Mouse (Mus musculus) erythroid progenitor cell, adult 5-6 weeks (primary cell): ENCODE data around the gene Opcml. TPM values are rescaled to one million over a fixed set of nuclear protein-coding genes. Genes with fewer than 3 reads are reported as not detected.

Experiments
- ATAC-seq: replicated peaks from 2 replicates; pipeline ENCODE4 v1.8.0; 2016; ENCODE audit warnings: moderate number of reproducible peaks, mild to moderate bottlenecking, moderate TSS enrichment, inconsistent platforms; ENCODE audit not compliant: poor library complexity, low FRiP score, severe bottlenecking
- total RNA-seq, 2 experiments: library from RNA; stranded (forward) in 1 of 2; stranded (reverse) in 1 of 2; fragments of 150-400 nt in 1 of 2; fragments of 186-747, 209-891 nt in 1 of 2; gene quantifications; 2 replicates each; pipeline versions ENCODE4 v1.2.3 to v1.2.4; 2015 to 2017; ENCODE audit warnings: low replicate concordance in 2 of 2

Gene Opcml
- total RNA-seq, 2 experiments from 2014 or later = not detected

DNA sequence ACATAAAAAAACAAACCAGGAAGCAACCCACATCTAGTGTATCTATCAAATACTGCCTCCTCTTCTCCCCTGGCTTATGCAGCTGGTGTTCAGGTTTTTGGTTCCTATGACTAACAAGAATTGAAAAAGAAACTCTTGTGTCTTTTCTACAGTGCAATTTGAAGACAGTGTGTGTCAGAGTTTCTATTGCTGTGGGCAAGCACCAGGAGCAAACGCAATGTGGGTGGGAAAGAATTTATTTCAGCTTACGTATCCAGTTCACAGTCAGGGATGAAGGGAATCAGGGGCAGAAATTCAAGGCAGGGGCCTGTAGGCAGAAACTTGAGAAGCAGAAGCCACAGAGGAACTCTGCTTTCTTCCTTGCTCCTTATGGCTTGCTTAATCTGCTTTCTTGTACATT, 869.4 kb downstream of the Opcml start:
- ATAC-seq = no peak

DNA sequence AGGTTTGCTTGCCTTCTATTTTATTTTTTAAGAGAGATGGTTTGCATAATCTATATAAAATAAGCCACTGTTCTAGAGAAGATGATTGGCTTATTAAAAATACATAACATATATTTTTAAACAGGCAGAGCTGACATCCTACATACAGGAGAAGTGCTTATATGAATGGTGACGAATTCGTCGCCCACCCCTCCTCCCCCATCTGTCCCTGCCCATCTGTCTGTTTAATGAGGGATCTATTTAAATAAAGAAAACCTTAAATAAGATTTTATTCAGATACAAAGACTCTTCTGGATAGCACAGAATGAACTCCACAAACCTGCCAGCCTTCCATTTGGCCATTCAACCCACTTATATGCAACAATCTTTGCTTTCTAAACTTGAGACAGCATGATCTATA, 872.3 kb downstream of the Opcml start:
- ATAC-seq = no peak

DNA sequence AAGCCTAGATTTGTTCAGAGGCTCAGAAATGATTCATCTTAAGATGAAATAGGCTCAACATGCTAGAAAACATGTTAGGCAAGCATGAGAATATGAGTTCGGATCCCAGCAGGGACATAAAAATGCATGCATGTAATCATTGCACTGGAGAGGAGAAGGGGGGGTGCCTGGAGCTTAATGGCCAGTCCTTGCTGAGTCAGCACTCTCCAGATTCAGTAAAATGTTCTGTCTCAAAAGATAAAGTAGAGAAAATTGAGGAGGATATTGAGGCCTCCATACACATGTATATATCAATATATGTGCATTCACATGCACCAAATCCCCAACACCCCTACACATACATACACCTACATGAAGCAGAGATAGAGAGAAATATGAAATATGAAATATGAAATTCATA, 889.7 kb downstream of the Opcml start:
- no peak for ATAC-seq

DNA sequence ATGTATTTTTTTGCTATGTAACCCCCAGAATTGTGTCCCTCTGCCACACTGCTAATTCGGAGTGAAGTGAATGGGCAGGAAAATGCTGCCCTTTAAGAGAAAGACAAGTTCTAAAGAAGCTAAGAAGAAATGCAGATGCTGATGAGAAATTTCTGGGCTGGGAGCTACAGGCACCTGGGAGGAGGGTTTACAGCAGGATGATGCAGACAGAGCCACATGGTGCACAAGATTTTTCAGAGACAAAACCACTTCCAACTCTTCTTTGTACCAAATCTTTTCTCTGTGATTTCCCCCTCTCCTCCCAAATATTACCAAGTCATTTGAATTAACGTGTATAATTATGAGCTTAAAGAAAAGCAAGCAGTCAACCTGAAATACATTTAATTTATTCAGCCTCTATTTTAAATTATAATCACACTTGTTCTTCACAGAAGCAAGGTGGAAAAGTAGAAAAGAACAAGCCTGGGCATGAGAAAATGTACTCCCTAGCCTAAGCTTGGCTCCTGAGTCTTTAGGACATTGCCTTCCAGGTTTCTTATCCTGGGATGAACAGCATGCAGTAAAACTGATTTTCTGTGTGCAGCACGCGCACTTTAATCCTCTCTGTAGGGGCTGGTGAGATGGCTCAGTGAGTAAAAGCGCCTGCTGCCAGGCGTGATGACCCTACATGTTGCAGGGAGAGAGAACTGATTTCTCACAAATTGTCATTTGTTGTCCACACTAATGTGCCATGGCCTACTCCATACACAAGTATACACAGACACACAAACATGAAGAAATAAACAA, 890.9 kb downstream of the Opcml start:
- ATAC-seq = no peak

DNA sequence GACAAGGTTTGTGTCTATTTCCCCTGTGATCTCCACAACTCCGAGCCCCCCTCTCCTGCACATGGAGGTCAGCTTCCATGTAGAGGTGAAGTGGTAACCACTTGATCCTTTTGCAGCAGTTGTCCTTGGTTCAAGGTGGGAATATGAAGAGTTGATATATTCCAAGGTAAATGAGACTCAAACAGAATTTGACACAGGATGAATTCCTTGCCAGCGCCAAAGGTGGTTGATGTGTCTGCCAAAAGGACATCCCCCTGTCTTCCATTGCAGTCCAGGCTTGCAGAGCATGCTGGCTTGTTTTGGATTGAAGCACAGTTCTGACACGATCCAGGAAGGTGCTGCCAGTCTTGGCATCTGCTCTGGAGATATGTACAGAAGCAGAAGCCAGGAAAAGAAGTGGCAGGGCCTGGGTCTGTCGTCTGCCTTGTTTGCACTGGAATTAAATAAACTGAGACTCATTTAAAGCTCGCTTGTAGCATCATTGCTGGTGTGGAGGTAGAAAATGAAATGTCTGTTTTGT, 893.4 kb downstream of the Opcml start:
- no peak for ATAC-seq

DNA sequence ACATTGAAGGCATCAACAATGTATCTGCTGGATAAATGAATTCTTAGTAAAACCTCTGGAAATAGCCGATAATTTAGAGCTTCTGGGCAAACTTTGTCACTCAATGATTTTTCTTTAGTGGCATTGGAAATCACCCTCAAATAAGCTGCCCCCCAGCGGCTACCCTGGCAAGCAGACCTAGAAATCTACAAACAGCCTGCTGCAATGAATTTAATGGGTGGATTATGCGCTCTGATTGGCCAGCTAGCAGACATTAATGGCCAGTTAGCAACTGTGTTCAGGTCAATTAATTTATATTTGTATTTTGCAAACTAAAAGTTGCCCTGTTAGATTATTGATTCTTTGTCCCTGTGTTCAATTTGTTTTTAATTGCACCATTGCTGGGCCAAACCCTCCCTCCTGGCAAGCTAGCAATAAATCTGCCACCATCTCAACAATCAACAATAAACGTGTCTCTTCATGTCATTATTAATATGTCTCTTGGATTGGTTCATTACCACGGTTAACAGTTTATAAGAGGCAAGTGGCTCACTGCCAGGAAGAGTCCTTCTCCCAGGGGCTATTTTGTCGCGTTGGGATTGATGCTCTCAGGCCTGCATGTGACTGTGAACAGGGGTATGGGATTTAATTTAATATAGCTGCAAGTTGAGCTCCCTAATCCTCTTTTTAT, 896.5 kb downstream of the Opcml start:
- no peak for ATAC-seq

DNA sequence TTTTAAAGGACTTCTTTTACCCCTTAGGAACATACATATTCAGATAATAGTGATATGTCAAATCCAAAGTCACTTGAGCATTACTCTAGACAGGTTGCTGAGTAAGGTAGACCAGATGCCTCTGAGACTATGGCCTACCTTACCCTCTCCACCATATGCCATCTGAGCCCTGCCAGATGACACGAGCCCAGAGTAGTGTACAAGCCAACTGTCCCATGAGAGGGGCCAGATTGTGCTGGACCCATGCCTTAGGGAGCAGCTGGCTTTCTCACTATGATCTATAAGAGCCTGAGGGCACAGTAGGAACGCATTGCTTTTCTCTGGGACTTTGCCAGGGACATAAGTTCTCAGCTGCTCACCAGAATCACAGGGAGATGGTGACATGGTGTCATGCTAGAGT, 899.6 kb downstream of the Opcml start:
- ATAC-seq = no peak

DNA sequence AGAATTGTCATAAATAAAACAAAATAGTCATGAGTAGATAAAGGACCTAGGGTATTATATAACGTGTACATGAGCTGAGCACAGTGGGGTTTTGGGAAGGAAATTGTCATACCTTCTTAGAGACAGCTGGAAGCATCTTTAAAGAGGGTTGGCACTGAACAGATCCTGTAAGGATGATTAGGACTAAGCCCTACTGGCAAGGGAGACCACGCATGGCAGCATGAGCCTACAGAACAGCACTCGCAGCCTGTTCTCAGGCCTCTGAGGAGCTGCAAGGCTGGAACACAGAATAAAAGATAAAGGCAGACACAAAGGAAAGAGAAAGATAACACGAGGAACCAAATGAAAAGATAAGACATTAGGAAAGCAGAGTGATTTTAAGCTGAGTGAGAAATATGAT, 915.2 kb downstream of the Opcml start:
- no peak for ATAC-seq

DNA sequence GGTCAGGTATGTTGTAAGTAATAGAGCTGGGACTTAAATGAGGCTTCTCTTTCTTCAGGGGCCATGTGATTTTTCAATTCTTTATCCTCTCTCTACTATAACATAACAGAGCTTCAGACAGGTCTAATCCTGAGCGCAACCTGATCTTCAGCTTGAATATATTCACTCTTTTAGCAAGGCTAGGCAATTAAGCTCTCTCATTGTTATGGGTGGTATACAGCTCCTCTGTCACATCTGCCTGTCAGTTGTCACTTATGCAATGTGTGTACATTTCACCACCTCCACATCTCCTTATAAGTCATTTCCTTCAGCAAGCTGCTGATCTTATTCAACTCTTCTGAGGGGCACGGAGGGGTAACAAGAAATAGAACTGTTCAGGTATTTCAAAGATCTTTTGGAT, 924.0 kb downstream of the Opcml start:
- no peak for ATAC-seq

DNA sequence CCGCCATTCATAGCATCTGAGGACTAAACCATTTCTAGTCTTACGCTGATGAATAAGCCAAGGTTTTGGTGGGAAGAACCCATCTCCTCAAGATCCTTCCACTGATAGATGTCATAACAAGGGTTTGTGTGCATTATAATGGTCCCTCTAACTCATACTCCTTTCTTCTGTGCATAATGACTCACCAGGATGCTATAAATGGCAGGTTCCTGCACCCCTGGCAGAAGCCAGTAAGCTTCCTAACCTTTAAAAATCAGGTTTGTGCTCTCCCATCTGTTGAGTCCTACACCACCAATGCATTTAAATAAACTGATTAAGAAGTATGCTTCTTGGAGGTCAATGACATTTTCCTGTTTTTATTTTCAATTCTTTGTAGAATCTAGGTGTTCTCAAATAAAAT, 929.6 kb downstream of the Opcml start:
- ATAC-seq = no peak

DNA sequence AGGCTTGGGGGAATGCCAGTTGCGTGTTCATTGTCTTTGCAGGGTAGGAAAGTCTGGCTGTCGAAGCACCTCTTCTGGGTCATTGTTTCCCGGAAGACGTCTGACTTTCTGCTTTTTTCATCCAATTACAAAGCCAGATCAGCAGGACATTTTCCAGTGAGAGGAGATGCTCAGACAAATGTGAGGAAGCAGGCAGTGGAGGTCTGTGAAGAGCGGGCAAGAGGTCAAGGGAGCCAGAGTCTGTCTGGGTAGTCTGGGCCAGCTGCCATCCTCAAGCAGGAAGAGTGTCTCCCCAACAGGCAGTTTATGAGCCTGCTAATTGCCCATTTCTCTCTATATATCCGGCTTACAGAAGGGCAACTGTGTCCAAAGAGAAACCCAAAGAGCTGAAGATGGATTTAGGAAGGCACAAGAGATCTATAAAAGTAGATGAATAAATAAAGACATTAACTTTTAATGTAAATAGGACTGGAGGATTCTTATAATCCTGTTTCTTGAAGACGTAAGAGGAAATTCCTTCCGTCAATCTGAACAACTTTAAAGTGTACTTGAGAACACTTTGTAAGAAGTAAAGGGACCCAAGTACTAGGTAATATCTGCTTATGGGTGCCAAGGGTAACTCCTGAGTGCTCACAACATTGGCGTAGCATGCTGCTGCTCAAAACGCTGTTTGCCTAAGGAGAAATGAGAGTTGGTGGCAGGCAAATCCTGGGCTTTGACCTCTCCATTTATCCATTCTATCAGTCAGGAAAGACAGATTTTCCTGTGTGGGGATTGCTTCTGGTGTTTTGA, 941.4 kb downstream of the Opcml start:
- no peak for ATAC-seq

DNA sequence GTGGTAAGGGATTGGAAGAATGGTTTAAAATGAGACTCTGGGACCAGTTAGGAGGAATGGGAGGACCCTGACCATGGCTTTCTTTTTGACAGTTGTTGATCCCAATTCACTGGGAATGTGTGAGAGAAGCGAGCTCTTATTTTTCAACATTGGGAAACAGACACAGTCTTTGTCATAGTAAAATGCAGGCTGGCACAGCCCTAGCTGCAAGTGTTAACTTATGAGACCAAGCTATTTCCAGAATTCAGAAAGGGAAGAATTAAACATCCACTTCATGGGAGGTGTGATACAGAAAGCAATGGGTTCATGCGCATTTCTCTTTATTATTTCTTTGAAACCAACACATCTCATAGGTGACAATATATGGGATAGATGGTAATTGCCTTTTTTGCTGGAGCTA, 947.4 kb downstream of the Opcml start:
- no peak for ATAC-seq

DNA sequence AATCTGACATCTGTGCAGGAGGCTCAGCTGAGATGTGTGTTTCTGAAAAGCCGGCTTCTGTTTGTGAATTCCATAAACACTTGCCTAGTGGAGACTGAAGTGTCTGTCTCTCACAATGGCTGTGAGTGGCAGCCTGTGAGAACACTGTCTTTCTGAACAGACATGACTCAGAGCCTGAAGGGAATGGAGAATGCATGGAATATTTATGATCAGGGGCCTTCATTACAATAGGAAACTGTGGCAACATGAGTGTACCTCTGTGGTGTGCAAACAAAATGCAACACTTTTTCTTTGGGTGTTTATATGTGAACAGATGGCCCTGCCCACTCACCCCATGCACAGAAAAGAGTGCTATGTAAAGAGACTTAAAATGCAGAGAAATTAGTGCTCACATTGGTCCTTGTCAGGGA, 947.9 kb downstream of the Opcml start:
- no peak for ATAC-seq

DNA sequence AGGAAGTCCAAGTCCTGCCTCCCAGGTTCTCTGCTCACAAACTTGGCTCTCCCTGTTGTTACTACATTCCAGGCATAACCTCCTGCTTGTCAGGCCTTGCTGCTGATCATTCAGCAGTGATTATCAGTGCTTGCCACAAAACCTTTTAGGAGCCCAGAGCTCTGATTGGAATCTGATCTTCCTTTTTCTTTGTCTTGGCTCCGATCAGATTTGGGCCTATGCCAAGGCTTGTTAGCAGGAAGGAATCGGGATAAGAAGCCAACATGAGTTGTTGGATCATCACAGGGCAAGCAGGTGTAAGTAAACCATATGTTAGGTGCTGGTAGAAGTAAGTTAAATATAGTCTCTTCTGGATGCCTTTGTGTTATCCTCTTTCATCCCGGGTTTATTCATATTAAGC, 954.2 kb downstream of the Opcml start:
- ATAC-seq = no peak

DNA sequence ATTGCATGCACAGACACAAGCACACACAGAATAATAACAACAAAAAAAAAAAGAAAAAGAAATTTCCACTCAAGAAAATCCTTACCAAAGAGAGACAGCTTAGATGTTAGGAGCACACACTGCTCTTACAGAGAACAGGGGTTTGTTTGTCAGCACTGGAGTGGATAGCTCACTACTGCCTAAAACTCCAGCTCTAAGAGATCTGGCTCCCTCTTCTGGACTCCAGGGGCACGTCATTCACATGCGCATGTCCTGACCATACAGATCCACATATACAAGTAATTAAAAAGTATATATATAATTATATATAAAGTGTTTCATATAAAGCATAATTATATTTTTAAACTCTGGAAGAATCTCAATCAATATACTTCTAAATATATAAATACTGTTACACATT, 958.3 kb downstream of the Opcml start:
- ATAC-seq = no peak

DNA sequence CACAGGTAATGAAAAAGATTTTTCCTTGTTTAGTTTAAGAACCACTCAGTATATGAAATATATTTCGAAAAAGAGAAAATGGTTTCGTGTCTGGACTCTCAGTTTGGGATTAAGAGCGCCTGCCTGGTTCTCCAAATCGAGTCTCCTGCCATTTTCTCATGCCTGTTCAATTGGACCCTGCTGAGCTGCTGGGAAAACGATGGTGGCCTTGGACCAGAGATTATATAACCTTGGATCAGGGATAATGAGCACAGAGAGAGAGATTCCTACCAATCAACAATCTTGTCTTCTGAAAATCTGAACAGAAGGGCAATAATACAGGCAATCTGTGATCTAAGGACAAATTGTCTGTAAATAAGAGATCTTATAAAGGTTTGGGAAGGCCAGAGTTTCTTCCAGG, 962.3 kb downstream of the Opcml start:
- ATAC-seq = no peak

DNA sequence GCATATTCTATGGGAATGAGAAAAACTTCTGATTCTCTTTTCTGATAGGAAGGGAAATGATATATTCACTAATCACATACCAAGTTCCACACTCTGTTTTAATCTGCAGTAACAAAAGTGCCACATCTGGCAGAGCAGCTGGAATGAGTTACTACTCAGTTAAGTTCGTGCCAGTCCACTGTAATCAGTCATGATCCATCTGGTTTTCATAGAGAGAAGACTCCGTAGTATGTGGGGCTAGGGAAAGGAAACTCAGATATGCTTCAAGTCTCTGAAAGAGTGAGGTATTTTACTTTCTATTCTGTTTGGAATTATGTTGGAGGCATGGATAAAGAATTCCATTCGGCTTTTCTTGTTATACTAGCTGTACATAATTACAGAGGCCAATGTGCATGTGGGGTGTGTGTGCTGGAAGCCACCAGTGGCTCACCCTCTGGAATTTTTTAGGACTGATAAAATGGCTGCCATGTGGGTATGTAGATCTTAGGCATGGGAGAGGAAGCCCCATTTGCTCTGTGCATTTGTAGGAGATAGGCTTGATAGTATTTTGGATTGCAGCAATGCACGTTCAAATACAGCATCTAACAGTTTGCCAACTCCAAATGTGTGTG, 966.4 kb downstream of the Opcml start:
- ATAC-seq = no peak

DNA sequence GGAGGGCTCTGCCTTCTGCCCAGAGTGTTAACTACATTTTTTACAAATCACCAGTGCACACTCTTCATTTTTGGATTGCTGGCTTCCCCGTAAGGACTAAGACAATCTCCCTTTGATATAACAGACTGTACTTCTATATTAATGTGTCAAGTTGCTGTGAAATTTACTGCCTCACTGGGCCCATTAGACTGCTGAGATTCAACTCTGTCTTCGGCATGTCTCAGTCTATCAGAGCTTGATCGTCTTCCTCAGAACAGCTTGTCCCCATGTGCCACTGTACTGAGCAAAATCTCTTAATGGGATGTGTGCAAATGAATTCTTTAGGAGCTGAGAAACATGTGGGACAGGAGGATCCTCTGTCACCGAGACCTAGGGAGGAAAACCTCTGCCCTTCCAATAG, 970.9 kb downstream of the Opcml start:
- ATAC-seq = no peak

DNA sequence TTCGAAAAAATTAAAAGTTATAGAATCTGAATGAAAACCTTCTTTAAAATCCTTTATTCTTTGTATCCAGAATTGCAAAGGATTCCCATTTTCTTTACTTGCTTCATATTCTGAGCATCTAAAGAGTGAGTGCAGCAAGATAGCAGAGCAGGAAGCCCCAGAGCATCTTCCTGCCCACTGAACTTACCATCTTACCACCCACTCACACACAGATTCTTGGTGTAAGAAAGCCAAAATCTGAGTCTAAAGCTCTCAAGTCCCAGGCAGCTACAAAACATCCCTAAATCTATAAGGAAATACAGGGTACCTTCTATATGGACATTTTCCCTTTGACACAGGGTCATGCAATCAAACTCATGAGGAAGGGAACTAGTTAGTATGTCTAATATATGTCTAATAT, 973.6 kb downstream of the Opcml start:
- no peak for ATAC-seq
